Mouse (Mus musculus) heart, postnatal 10 days (tissue): Measurements from ENCODE around the gene Gpr25. TPM values are rescaled to one million over a fixed set of nuclear protein-coding genes. Genes with fewer than 3 reads are reported as not detected.

Experiments used
- DNase-seq, 2 experiments: peaks; one replicate each; pipeline ENCODE4 v3.0.0; 2021
- intact Hi-C: fragments of 180-260 bp; cut with DNase I; formaldehyde crosslinking; loops from one replicate; pipeline ENCODE4 v1.15.1; 2025
- total RNA-seq, 2 experiments: library from RNA; stranded (reverse); gene quantifications; 2 replicates each; pipeline ENCODE4 v1.2.3; 2021

Gpr25 gene
- not detected for total RNA-seq

GRCm38 (mm10) chr1:136260635-136261238, at the start of gene Gpr25:
TSS of gene Gpr25 (minus strand) at chr1:136260873.
- no peak for DNase-seq
- intact Hi-C loops = no loop called here

GRCm38 (mm10) chr1:136309193-136309592, 48.5 kb upstream of the Gpr25 start:
- DNase-seq = no peak
- intact Hi-C loops = loop anchor here (5.0 kb wide), 1 partner anchor 33 kb away; no protein-coding TSS in a partner anchor

GRCm38 (mm10) chr1:136306424-136306823, 45.8 kb upstream of the Gpr25 start:
- DNase-seq = peak; percentile 50 to 64
- intact Hi-C loops = loop anchor here (1.0 to 5.0 kb wide), 2 partner anchors 36 to 153 kb away; no protein-coding TSS in a partner anchor

- intact Hi-C loops = loop anchor here (5.0 kb wide), 1 partner anchor 228 kb away; no protein-coding TSS in a partner anchor
- DNase-seq = no peak
Observed at GRCm38 (mm10) chr1:136293961-136294360, 33.3 kb upstream of the Gpr25 start.

GRCm38 (mm10) chr1:136289803-136290202, 29.1 kb upstream of the Gpr25 start:
- DNase-seq = no peak
- intact Hi-C loops = loop anchor here (2.0 to 5.0 kb wide), 2 partner anchors 169 to 232 kb away; no protein-coding TSS in a partner anchor

- DNase-seq = no peak
- intact Hi-C loops = no loop called here
Observed at GRCm38 (mm10) chr1:136277366-136277765, 16.7 kb upstream of the Gpr25 start.

GRCm38 (mm10) chr1:136268224-136268623, 7.6 kb upstream of the Gpr25 start:
- intact Hi-C loops = no loop called here
- no peak for DNase-seq

GRCm38 (mm10) chr1:136266127-136266526, 5.5 kb upstream of the Gpr25 start:
- DNase-seq = no peak
- intact Hi-C loops = no loop called here

GRCm38 (mm10) chr1:136263355-136263754, 2.7 kb upstream of the Gpr25 start:
- DNase-seq = no peak
- intact Hi-C loops = no loop called here

GRCm38 (mm10) chr1:136259893-136260634, 609 bp downstream of the Gpr25 start:
- intact Hi-C loops = no loop called here

GRCm38 (mm10) chr1:136259543-136259892, 1.2 kb downstream of the Gpr25 start:
- DNase-seq = no peak
- intact Hi-C loops = no loop called here

More at GRCm38 (mm10) chr1:136259893-136260634, 609 bp downstream of the Gpr25 start:
- DNase-seq = peak; percentile 73 to 76

GRCm38 (mm10) chr1:136258495-136258894, 2.2 kb downstream of the Gpr25 start:
- intact Hi-C loops = no loop called here
- no peak for DNase-seq

- no peak for DNase-seq
- intact Hi-C loops = no loop called here
Observed at GRCm38 (mm10) chr1:136255657-136256056, 5.0 kb downstream of the Gpr25 start.

- DNase-seq = no peak
- intact Hi-C loops = no loop called here
Observed at GRCm38 (mm10) chr1:136255174-136255573, 5.5 kb downstream of the Gpr25 start.

- intact Hi-C loops = no loop called here
- DNase-seq = no peak
Observed at GRCm38 (mm10) chr1:136254503-136255065, 6.1 kb downstream of the Gpr25 start.

- intact Hi-C loops = no loop called here
- no peak for DNase-seq
Observed at GRCm38 (mm10) chr1:136253472-136253871, 7.2 kb downstream of the Gpr25 start.

- intact Hi-C loops = no loop called here
- no peak for DNase-seq
Observed at GRCm38 (mm10) chr1:136249662-136250061, 11.0 kb downstream of the Gpr25 start.

GRCm38 (mm10) chr1:136247393-136247792, 13.3 kb downstream of the Gpr25 start:
- intact Hi-C loops = no loop called here
- DNase-seq = no peak

GRCm38 (mm10) chr1:136244469-136244868, 16.2 kb downstream of the Gpr25 start:
- DNase-seq = no peak
- intact Hi-C loops = no loop called here

GRCm38 (mm10) chr1:136241801-136242200, 18.9 kb downstream of the Gpr25 start:
- no peak for DNase-seq
- intact Hi-C loops = no loop called here

- intact Hi-C loops = no loop called here
- no peak for DNase-seq
Observed at GRCm38 (mm10) chr1:136238495-136238894, 22.2 kb downstream of the Gpr25 start.

GRCm38 (mm10) chr1:136234595-136235092, 26.0 kb downstream of the Gpr25 start:
- no peak for DNase-seq
- intact Hi-C loops = no loop called here
